Mouse (Mus musculus) ES-Bruce4 (cell line): ENCODE results near the gene Faxc. TPM values are rescaled to one million over a fixed set of nuclear protein-coding genes. Genes with fewer than 3 reads are reported as not detected.

ENCODE experiments used
- H3K27ac ChIP-seq: 2 replicates; pipeline ENCODE4 v1.5.1; 2012; ENCODE audit warnings: low read length, inconsistent platforms; ENCODE audit not compliant: insufficient read depth
- H3K27me3 ChIP-seq: 2 replicates; pipeline ENCODE4 v1.6.1; 2012; ENCODE audit warnings: mild to moderate bottlenecking, low read length, inconsistent platforms; ENCODE audit not compliant: control insufficient read depth, poor library complexity, insufficient read depth, severe bottlenecking
- H3K36me3 ChIP-seq: 2 replicates; pipeline ENCODE4 v1.6.1; 2012; ENCODE audit warnings: inconsistent platforms, mild to moderate bottlenecking, low read length, moderate library complexity; ENCODE audit not compliant: control insufficient read depth, poor library complexity, insufficient read depth, severe bottlenecking
- H3K4me1 ChIP-seq: one replicate; pipeline ENCODE4 v1.8.1; 2011; ENCODE audit warnings: low read length; ENCODE audit not compliant: control insufficient read depth, insufficient read depth
- H3K4me3 ChIP-seq: 2 replicates; pipeline ENCODE4 v1.5.1; 2011; ENCODE audit warnings: low read depth, mild to moderate bottlenecking, low read length
- H3K9ac ChIP-seq: 2 replicates; pipeline ENCODE4 v1.6.1; 2012; ENCODE audit warnings: low read depth, mild to moderate bottlenecking, inconsistent platforms; ENCODE audit not compliant: poor library complexity, severe bottlenecking
- H3K9me3 ChIP-seq: replicated peaks from 2 replicates; pipeline ENCODE4 v1.6.1; 2012; ENCODE audit warnings: mild to moderate bottlenecking, low read length, inconsistent platforms; ENCODE audit not compliant: control insufficient read depth, poor library complexity, insufficient read depth, severe bottlenecking
- CTCF ChIP-seq: IDR thresholded peaks from one replicate; pipeline ENCODE4 v1.8.1; 2011; ENCODE audit warnings: low read depth, low read length
- EP300 ChIP-seq: IDR thresholded peaks from 2 replicates; pipeline ENCODE4 v1.6.1; 2011; ENCODE audit warnings: low read depth, low read length; ENCODE audit not compliant: insufficient read depth
- POLR2A ChIP-seq: IDR thresholded peaks from one replicate; pipeline ENCODE4 v1.8.1; 2011; ENCODE audit warnings: low read length; ENCODE audit not compliant: insufficient read depth
- polyA plus RNA-seq: library from polyadenylated mRNA; stranded (reverse); fragments of >200 nt; gene quantifications from 2 replicates; pipeline ENCODE4 v1.2.4, GENCODE M21; 2011; ENCODE audit warnings: low read depth; ENCODE audit not compliant: missing spikeins, insufficient read depth, insufficient read length

Gene Faxc
- 7.7 and 7.8 TPM in 2 replicates for polyA plus RNA-seq

- H3K27me3 ChIP-seq = 0 out of 2 replicates have a peak, but pooled peaks cover 5% of the 10 kb centered on the region
- no peaks in the 10 kb centered on the region for H3K36me3 ChIP-seq
- peak within 1 kb of the TSS; percentile 93 for H3K4me3 ChIP-seq
- no peak within 1 kb of the TSS for H3K27ac ChIP-seq
- no peaks in the 10 kb centered on the region for H3K9me3 ChIP-seq
- no peaks in the 10 kb centered on the region for H3K4me1 ChIP-seq
- peak within 1 kb of the TSS; percentile 97 for H3K9ac ChIP-seq
- TF ChIP-seq CTCF (no peak), EP300 (no peak), POLR2A (no peak)
Observed at GRCm38 (mm10) chr4:21930971-21931771, at the start of gene Faxc. Gene Faxc, plus strand, starts transcription at chr4:21931329.

GRCm38 (mm10) chr4:21882806-21883205 is 48.3 kb upstream of the Faxc start:
- no peaks in the 10 kb centered on the region for H3K27me3 ChIP-seq
- no peaks in the 10 kb centered on the region for H3K4me1 ChIP-seq
- H3K9ac ChIP-seq = no peak overlapping the region
- H3K9me3 ChIP-seq = no peaks in the 10 kb centered on the region
- H3K36me3 ChIP-seq = no peaks in the 10 kb centered on the region
- H3K4me3 ChIP-seq = no peak overlapping the region
- no peak for TF ChIP-seq EP300
- TF ChIP-seq POLR2A = no peak
- no peak for TF ChIP-seq CTCF
- no peak overlapping the region for H3K27ac ChIP-seq

- no peak overlapping the region for H3K9ac ChIP-seq
- no peaks in the 10 kb centered on the region for H3K4me1 ChIP-seq
- no peak overlapping the region for H3K4me3 ChIP-seq
- H3K9me3 ChIP-seq = no peaks in the 10 kb centered on the region
- H3K27me3 ChIP-seq = no peaks in the 10 kb centered on the region
- no peaks in the 10 kb centered on the region for H3K36me3 ChIP-seq
- TF ChIP-seq EP300 (no peak), CTCF (no peak), POLR2A (no peak)
- H3K27ac ChIP-seq = no peak overlapping the region
Observed at GRCm38 (mm10) chr4:21885831-21886230, 45.3 kb upstream of the Faxc start.

GRCm38 (mm10) chr4:21931772-21932630 is 872 bp downstream of the Faxc start:
- H3K4me3 ChIP-seq = peak overlapping the region; percentile 93
- TF ChIP-seq CTCF = no peak
- no peak for TF ChIP-seq EP300
- no peak for TF ChIP-seq POLR2A
- peak overlapping the region; percentile 97 for H3K9ac ChIP-seq
- no peak overlapping the region for H3K27ac ChIP-seq
- H3K36me3 ChIP-seq = no peaks in the 10 kb centered on the region
- 0 out of 2 replicates have a peak, but pooled peaks cover 5% of the 10 kb centered on the region for H3K27me3 ChIP-seq
- no peaks in the 10 kb centered on the region for H3K9me3 ChIP-seq
- no peaks in the 10 kb centered on the region for H3K4me1 ChIP-seq

GRCm38 (mm10) chr4:21935378-21935777 is 4.2 kb downstream of the Faxc start:
- TF ChIP-seq CTCF (no peak), EP300 (no peak), POLR2A (no peak)
- Histone ChIP-seq H3K36me3 (no peaks in the 10 kb centered on the region), H3K9me3 (no peaks in the 10 kb centered on the region), H3K27me3 (0 out of 2 replicates have a peak, but pooled peaks cover 5% of the 10 kb centered on the region), H3K4me3 (no peak overlapping the region), H3K4me1 (no peaks in the 10 kb centered on the region), H3K27ac (no peak overlapping the region), H3K9ac (no peak overlapping the region)

GRCm38 (mm10) chr4:21936424-21936823 is 5.3 kb downstream of the Faxc start:
- Histone ChIP-seq H3K9me3 (no peaks in the 10 kb centered on the region), H3K36me3 (no peaks in the 10 kb centered on the region), H3K27me3 (0 out of 2 replicates have a peak, but pooled peaks cover 2% of the 10 kb centered on the region), H3K4me1 (no peaks in the 10 kb centered on the region), H3K4me3 (no peak overlapping the region), H3K9ac (no peak overlapping the region), H3K27ac (no peak overlapping the region)
- no peak for TF ChIP-seq CTCF
- no peak for TF ChIP-seq EP300
- no peak for TF ChIP-seq POLR2A
